Mouse (Mus musculus) heart, adult 9 months (tissue): Measurements from ENCODE around the gene Pmel.
A peak's percentile ranks its signal among the peaks of the same experiment; 100 is the strongest.
"Not testable (repeated sequence)": the region's sequence is repeated elsewhere in the genome, so short reads cannot be mapped to it uniquely, and the experiment has no call there.

ENCODE experiments used
- DNase-seq, 2 experiments: peaks; one replicate each; pipeline ENCODE4 v3.0.0; 2022; ENCODE audit warnings: low spot score in 2 of 2

The Pmel gene

GRCm38 (mm10) chr10:128702328-128703007 is 1.5 kb upstream of the Pmel start:
- no peak for DNase-seq

- DNase-seq: peak; percentile 90 to 92
Measured at GRCm38 (mm10) chr10:128704491-128705316, 709 bp downstream of the Pmel start, which contains the start of gene Cdk2. Cdk2 (minus strand) TSS chr10:128705031.

- DNase-seq: peak in 1 of 2 experiments; percentile 12
Measured at GRCm38 (mm10) chr10:128705317-128705693, 1.3 kb downstream of the Pmel start.

- not testable (repeated sequence) for DNase-seq
Measured at GRCm38 (mm10) chr10:128711318-128711717, 7.3 kb downstream of the Pmel start.

GRCm38 (mm10) chr10:128715559-128716537 is 11.9 kb downstream of the Pmel start:
- no peak for DNase-seq

- DNase-seq: not testable (repeated sequence)
Measured at GRCm38 (mm10) chr10:128725466-128725865, 21.5 kb downstream of the Pmel start.

- DNase-seq: no peak
Measured at GRCm38 (mm10) chr10:128728059-128728458, 24.1 kb downstream of the Pmel start.

GRCm38 (mm10) chr10:128731002-128731433 is 27.0 kb downstream of the Pmel start:
- DNase-seq: peak; percentile 47 to 61

GRCm38 (mm10) chr10:128731992-128732391 is 28.0 kb downstream of the Pmel start:
- DNase-seq: no peak

- no peak for DNase-seq
Measured at GRCm38 (mm10) chr10:128737435-128737834, 33.4 kb downstream of the Pmel start.

GRCm38 (mm10) chr10:128740296-128740695 is 36.3 kb downstream of the Pmel start:
- DNase-seq: no peak

GRCm38 (mm10) chr10:128742616-128743015 is 38.6 kb downstream of the Pmel start:
- DNase-seq: no peak

- DNase-seq: peak; percentile 13 to 27
Measured at GRCm38 (mm10) chr10:128743235-128743634, 39.2 kb downstream of the Pmel start.

GRCm38 (mm10) chr10:128743791-128744191 is 39.8 kb downstream of the Pmel start:
- peak; percentile 74 to 75 for DNase-seq

- no peak for DNase-seq
Measured at GRCm38 (mm10) chr10:128744211-128744610, 40.2 kb downstream of the Pmel start.

GRCm38 (mm10) chr10:128744680-128745601 is 40.9 kb downstream of the Pmel start, which contains the start of gene Dgka:
Dgka (minus strand) TSS chr10:128744855.
- peak; percentile 13 to 21 for DNase-seq

GRCm38 (mm10) chr10:128745946-128746613 is 42.1 kb downstream of the Pmel start:
- DNase-seq: peak; percentile 37 to 72

- no peak for DNase-seq
Measured at GRCm38 (mm10) chr10:128746972-128747645, 43.1 kb downstream of the Pmel start.

GRCm38 (mm10) chr10:128747646-128748251 is 43.8 kb downstream of the Pmel start, which contains the start of gene Pym1:
Pym1 (plus strand) TSS chr10:128747889.
- peak; percentile 85 to 89 for DNase-seq
